Mouse (Mus musculus): ENCODE measurements around the gene Pik3cb. TPM values are rescaled to one million over a fixed set of nuclear protein-coding genes. Genes with fewer than 3 reads are reported as not detected.
A peak's percentile ranks its signal among the peaks of the same experiment; 100 is the strongest.

Gene Pik3cb
- polyA plus RNA-seq, 1 experiment from 2014 or later = 1.8 TPM

DNA sequence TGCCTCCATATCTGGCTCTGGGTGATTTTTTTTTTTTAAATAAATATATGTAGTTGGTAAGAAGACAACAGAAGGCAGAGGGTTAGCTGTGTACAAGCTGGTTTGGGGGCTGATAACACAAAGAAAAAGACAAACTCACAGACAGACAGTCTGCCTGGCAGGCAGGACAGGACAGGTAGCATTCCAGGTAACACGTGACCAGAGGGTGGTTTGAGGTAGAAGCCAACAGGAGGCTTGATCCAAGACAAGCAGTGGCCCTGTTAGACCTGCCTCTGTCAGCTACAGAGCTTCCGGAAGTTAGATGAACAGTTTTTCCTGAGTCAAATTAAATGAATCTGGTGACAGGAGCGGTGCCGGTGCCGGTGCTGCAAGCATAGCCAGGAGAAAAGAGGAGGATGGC lies 26.5 kb upstream of the Pik3cb start:
- H3K4me3 ChIP-seq (ENCODE audit: low read depth, low read length) = no peak overlapping the region
- H3K27ac ChIP-seq (ENCODE audit: low read length) = no peak overlapping the region
- no peak for ATAC-seq (ENCODE audit: low read depth)
- no peak overlapping the region for H3K4me2 ChIP-seq (ENCODE audit: low read depth, low read length)
- H3K9me3 ChIP-seq (replicated peaks; ENCODE audit: control insufficient read depth, low read length) = no peaks in the 10 kb centered on the region
- no peaks in the 10 kb centered on the region for H3K36me3 ChIP-seq (ENCODE audit: control insufficient read depth, insufficient read depth)
- H3K27me3 ChIP-seq (ENCODE audit: control insufficient read depth, insufficient read depth, low read depth, low read length) = no peaks in the 10 kb centered on the region; the same call in 1 of the 2 replicates
- no peak overlapping the region for H3K9ac ChIP-seq (ENCODE audit: low read depth, low read length)
- WGBS (ENCODE audit: insufficient replicate concordance) = 65% methylated on average over 5 of the region's 5 CpGs
- H3K4me1 ChIP-seq (ENCODE audit: control insufficient read depth, low read depth, low read length) = peaks cover 7% of the 10 kb centered on the region

DNA sequence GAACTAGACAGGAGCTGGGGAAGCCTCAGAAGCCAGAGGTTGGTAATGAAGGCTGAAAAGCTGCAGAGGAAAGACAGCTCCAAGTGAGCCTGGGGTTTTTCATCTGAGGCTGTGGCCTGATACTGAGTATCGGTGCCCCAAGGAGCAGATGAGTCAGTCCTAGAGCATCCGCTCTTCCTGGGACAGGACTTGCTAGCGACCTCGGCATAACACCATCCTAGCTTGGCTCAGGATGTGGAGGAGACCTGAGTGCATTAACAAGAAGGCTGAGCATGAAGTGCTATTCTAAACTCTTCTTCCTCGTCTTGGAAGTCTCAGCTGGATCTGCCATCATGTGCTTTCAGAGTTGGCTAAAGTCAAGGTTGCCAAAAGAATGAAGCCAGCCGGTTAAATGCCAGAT lies 25.5 kb upstream of the Pik3cb start:
- Histone ChIP-seq H3K4me2 (ENCODE audit: low read depth, low read length) (no peak overlapping the region), H3K27ac (ENCODE audit: low read length) (no peak overlapping the region), H3K36me3 (ENCODE audit: control insufficient read depth, insufficient read depth) (no peaks in the 10 kb centered on the region), H3K9ac (ENCODE audit: low read depth, low read length) (no peak overlapping the region), H3K9me3 (replicated peaks; ENCODE audit: control insufficient read depth, low read length) (no peaks in the 10 kb centered on the region), H3K4me3 (ENCODE audit: low read depth, low read length) (no peak overlapping the region), H3K4me1 (ENCODE audit: control insufficient read depth, low read depth, low read length) (peaks cover 9% of the 10 kb centered on the region), H3K27me3 (ENCODE audit: control insufficient read depth, insufficient read depth, low read depth, low read length) (no peaks in the 10 kb centered on the region; the same call in 1 of the 2 replicates)
- 58% methylated on average over 6 of the region's 6 CpGs for WGBS (ENCODE audit: insufficient replicate concordance)
- ATAC-seq (ENCODE audit: low read depth) = no peak

DNA sequence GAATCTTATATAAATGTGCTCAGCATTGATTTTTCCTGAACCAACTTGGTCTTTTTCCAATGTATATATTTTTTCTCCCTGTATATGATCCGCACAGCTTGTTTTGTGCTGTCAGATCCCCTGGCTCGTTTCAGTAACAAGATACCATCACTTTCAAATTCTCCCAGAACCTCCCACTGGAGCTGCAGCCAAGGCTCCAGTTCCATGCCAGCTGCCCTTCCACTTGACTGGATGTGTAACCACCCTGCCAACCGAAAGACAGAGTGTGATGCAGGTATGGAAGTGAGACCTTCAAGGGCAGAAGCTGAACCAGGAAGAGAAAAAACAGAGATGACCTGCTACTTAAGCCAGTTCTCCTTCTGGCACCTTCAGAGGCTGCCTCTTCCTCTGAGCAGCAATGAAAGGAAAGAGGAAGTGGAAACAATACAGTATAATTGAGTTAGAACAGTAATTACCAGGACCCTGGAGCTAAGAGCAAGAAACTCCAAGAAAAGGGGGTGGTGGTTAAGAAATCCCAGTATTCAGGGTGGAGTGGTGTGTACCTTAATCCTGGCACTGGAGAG lies 24.3 kb upstream of the Pik3cb start:
- no peaks in the 10 kb centered on the region for H3K9me3 ChIP-seq (replicated peaks; ENCODE audit: control insufficient read depth, low read length)
- peaks cover 21% of the 10 kb centered on the region for H3K4me1 ChIP-seq (ENCODE audit: control insufficient read depth, low read depth, low read length)
- 35% methylated on average over 3 of the region's 3 CpGs for WGBS (ENCODE audit: insufficient replicate concordance)
- no peaks in the 10 kb centered on the region; the same call in 1 of the 2 replicates for H3K27me3 ChIP-seq (ENCODE audit: control insufficient read depth, insufficient read depth, low read depth, low read length)
- no peak for ATAC-seq (ENCODE audit: low read depth)
- no peaks in the 10 kb centered on the region for H3K36me3 ChIP-seq (ENCODE audit: control insufficient read depth, insufficient read depth)
- peak overlapping the region; percentile 40; the same call in 1 of the 2 replicates for H3K27ac ChIP-seq (ENCODE audit: low read length)
- H3K9ac ChIP-seq (ENCODE audit: low read depth, low read length) = no peak overlapping the region
- H3K4me2 ChIP-seq (ENCODE audit: low read depth, low read length) = no peak overlapping the region
- no peak overlapping the region for H3K4me3 ChIP-seq (ENCODE audit: low read depth, low read length)

DNA sequence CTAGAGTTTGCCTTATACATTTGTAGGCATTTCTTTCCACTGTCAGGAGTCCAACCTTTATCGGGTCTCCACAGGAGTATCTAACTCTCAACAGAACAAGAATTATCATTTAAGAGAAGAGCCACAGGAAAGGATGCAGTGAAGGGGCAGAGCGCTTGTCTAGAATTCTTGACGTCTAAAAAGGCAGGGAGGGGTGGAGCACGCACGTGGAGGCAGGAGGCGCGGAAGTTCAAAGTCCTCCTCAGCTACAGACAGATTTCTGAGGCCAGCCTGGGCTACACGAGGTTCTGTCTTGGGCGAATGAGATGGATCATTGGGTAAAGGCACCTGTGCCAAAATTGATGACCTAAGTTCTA lies 23.7 kb upstream of the Pik3cb start:
- Histone ChIP-seq H3K4me3 (ENCODE audit: low read depth, low read length) (no peak overlapping the region), H3K4me1 (ENCODE audit: control insufficient read depth, low read depth, low read length) (peaks cover 22% of the 10 kb centered on the region), H3K36me3 (ENCODE audit: control insufficient read depth, insufficient read depth) (no peaks in the 10 kb centered on the region), H3K27me3 (ENCODE audit: control insufficient read depth, insufficient read depth, low read depth, low read length) (no peaks in the 10 kb centered on the region; the same call in 1 of the 2 replicates), H3K9ac (ENCODE audit: low read depth, low read length) (no peak overlapping the region), H3K9me3 (replicated peaks; ENCODE audit: control insufficient read depth, low read length) (no peaks in the 10 kb centered on the region), H3K27ac (ENCODE audit: low read length) (no peak overlapping the region), H3K4me2 (ENCODE audit: low read depth, low read length) (no peak overlapping the region)
- ATAC-seq (ENCODE audit: low read depth) = peak; percentile 50; the same call in 1 of the 2 replicates
- WGBS (ENCODE audit: insufficient replicate concordance) = 33% methylated on average over 9 of the region's 9 CpGs

DNA sequence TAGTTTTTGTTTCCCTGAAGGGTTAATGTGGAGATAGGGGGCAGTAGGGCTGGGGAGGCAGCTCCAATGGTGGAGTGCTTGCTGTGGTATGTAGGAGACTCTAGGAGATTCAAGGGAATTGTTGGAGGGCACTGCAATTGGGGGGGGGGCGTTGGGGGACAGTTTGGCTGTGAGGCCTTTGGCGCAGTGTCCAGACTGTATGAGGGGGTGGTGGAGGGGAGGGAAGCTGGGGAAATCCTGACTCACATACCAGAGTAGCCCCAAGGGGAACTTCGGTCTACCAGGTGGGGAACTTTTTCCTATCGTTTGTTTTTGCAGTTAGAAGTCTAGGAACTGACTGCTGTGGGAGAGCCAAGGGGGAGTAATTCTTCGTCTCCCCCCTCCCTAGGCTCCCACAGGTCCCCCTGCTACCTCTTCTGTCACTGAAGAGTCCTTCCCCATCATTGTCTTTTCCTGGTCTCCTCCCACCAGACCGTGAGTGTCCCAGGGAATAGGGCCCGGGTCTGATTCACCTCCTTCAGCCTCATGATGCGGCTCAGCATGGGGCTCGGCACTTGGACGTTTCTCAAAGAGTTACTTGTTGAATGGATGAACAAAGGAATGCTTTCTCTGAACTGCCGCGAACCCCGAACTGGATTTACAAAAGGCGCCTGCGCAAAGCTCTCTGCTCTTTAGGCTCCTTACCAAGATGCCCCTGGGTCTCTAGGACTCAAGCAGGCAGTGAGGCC lies 23.2 kb upstream of the Pik3cb start:
- Histone ChIP-seq H3K9me3 (replicated peaks; ENCODE audit: control insufficient read depth, low read length) (no peaks in the 10 kb centered on the region), H3K9ac (ENCODE audit: low read depth, low read length) (no peak overlapping the region), H3K4me3 (ENCODE audit: low read depth, low read length) (no peak overlapping the region), H3K27me3 (ENCODE audit: control insufficient read depth, insufficient read depth, low read depth, low read length) (no peaks in the 10 kb centered on the region; the same call in 1 of the 2 replicates), H3K4me1 (ENCODE audit: control insufficient read depth, low read depth, low read length) (peaks cover 25% of the 10 kb centered on the region), H3K36me3 (ENCODE audit: control insufficient read depth, insufficient read depth) (no peaks in the 10 kb centered on the region), H3K4me2 (ENCODE audit: low read depth, low read length) (no peak overlapping the region), H3K27ac (ENCODE audit: low read length) (no peak overlapping the region)
- WGBS (ENCODE audit: insufficient replicate concordance) = 53% methylated on average over 15 of the region's 15 CpGs
- ATAC-seq (ENCODE audit: low read depth) = no peak

DNA sequence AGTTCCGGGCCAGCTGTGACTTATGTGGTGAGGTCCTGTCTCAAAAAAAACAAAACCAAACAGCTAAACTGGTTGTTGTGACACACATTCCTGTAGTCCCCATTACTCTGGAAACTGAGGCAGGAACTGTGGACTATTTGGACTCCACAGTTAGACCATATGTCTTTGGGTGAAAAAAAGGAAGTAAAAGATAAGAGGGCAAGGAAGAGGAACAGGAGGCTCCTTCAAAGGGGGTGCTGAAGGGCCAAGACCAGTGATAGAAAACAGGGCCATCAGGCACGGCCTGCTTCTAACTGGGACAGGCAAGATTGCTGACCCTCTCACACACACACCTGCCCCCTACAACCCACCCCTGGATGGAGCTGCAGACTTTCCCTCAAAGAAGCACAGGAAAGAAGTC lies 22.4 kb upstream of the Pik3cb start:
- Histone ChIP-seq H3K27me3 (ENCODE audit: control insufficient read depth, insufficient read depth, low read depth, low read length) (no peaks in the 10 kb centered on the region; the same call in 1 of the 2 replicates), H3K9me3 (replicated peaks; ENCODE audit: control insufficient read depth, low read length) (no peaks in the 10 kb centered on the region), H3K4me2 (ENCODE audit: low read depth, low read length) (no peak overlapping the region), H3K27ac (ENCODE audit: low read length) (no peak overlapping the region), H3K9ac (ENCODE audit: low read depth, low read length) (no peak overlapping the region), H3K36me3 (ENCODE audit: control insufficient read depth, insufficient read depth) (no peaks in the 10 kb centered on the region), H3K4me1 (ENCODE audit: control insufficient read depth, low read depth, low read length) (peaks cover 32% of the 10 kb centered on the region), H3K4me3 (ENCODE audit: low read depth, low read length) (no peak overlapping the region)
- WGBS (ENCODE audit: insufficient replicate concordance) = 57% methylated on average over 2 of the region's 2 CpGs
- no peak for ATAC-seq (ENCODE audit: low read depth)

DNA sequence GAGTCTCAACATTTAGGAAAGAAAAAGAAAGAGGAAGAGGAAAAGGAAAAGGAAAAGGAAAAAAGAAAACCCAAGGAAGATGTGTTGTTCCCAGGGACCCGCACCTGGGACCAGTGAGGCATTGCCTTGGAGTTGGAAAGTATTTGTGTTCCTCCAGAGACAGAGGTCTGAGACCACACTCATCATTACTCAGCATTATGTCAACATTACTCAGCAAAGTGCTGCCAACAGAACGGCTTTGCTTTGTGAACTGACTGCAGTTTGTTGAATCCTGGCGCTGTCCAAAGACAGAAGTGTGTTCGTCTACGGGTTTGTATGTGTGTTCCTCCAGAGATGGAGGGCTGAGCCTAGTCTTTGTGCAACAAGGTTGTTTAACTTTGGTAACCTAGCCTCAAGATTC lies 20.4 kb upstream of the Pik3cb start:
- peaks cover 32% of the 10 kb centered on the region for H3K4me1 ChIP-seq (ENCODE audit: control insufficient read depth, low read depth, low read length)
- 0 out of 2 replicates have a peak, but pooled peaks have one; percentile 41 for ATAC-seq (ENCODE audit: low read depth)
- no peaks in the 10 kb centered on the region for H3K36me3 ChIP-seq (ENCODE audit: control insufficient read depth, insufficient read depth)
- no peak overlapping the region for H3K9ac ChIP-seq (ENCODE audit: low read depth, low read length)
- H3K9me3 ChIP-seq (replicated peaks; ENCODE audit: control insufficient read depth, low read length) = no peaks in the 10 kb centered on the region
- no peak overlapping the region for H3K27ac ChIP-seq (ENCODE audit: low read length)
- H3K27me3 ChIP-seq (ENCODE audit: control insufficient read depth, insufficient read depth, low read depth, low read length) = no peaks in the 10 kb centered on the region; the same call in 1 of the 2 replicates
- 59% methylated on average over 5 of the region's 5 CpGs for WGBS (ENCODE audit: insufficient replicate concordance)
- no peak overlapping the region for H3K4me3 ChIP-seq (ENCODE audit: low read depth, low read length)
- no peak overlapping the region for H3K4me2 ChIP-seq (ENCODE audit: low read depth, low read length)

DNA sequence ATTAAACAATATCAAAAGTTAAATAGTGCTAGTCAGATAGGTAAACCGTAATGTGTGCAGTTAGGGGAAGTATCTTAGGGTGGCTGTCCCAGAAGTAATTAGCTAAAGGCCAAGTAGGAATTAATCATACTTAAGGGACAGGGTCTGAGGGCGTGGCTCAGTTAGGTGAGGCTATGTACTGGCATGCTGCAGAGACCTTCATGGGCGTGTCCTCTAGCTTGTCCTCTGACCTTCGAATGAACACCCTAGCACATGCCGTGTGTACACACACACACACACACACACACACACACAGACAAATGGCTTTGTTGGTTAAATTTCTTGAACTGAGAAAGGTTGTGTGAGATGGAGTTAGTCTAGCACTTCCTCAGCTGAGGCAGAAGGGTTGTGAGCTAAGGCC lies 19.5 kb upstream of the Pik3cb start:
- Histone ChIP-seq H3K27ac (ENCODE audit: low read length) (no peak overlapping the region), H3K36me3 (ENCODE audit: control insufficient read depth, insufficient read depth) (no peaks in the 10 kb centered on the region), H3K4me3 (ENCODE audit: low read depth, low read length) (no peak overlapping the region), H3K4me1 (ENCODE audit: control insufficient read depth, low read depth, low read length) (peaks cover 32% of the 10 kb centered on the region), H3K9ac (ENCODE audit: low read depth, low read length) (no peak overlapping the region), H3K9me3 (replicated peaks; ENCODE audit: control insufficient read depth, low read length) (no peaks in the 10 kb centered on the region), H3K27me3 (ENCODE audit: control insufficient read depth, insufficient read depth, low read depth, low read length) (no peaks in the 10 kb centered on the region; the same call in 1 of the 2 replicates), H3K4me2 (ENCODE audit: low read depth, low read length) (no peak overlapping the region)
- 53% methylated on average over 5 of the region's 5 CpGs for WGBS (ENCODE audit: insufficient replicate concordance)
- peak; percentile 47; the same call in 1 of the 2 replicates for ATAC-seq (ENCODE audit: low read depth)

DNA sequence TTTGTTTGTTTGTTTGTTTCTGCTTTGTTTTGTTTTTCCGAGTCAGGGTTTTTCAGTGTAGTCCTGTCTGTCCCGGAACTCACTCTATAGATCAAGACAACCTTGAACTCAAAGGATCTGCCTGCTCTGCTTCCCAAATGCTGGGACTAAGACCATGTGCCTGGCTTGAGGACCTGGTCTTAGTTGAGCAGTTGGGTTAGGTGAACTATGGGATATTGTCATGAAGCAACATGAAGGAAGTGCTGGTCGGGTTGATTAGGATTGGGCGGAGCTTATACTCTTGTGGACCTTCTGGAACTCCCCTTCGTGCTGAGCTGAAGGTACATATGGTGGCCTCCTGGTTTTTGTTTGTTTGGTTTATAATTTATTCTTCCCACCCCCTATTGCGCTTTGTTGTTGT lies 18.3 kb upstream of the Pik3cb start:
- Histone ChIP-seq H3K9ac (ENCODE audit: low read depth, low read length) (no peak overlapping the region), H3K9me3 (replicated peaks; ENCODE audit: control insufficient read depth, low read length) (no peaks in the 10 kb centered on the region), H3K27me3 (ENCODE audit: control insufficient read depth, insufficient read depth, low read depth, low read length) (no peaks in the 10 kb centered on the region), H3K4me3 (ENCODE audit: low read depth, low read length) (no peak overlapping the region), H3K4me2 (ENCODE audit: low read depth, low read length) (no peak overlapping the region), H3K4me1 (ENCODE audit: control insufficient read depth, low read depth, low read length) (peaks cover 26% of the 10 kb centered on the region), H3K27ac (ENCODE audit: low read length) (no peak overlapping the region), H3K36me3 (ENCODE audit: control insufficient read depth, insufficient read depth) (no peaks in the 10 kb centered on the region)
- 0 out of 2 replicates have a peak, but pooled peaks have one; percentile 23 for ATAC-seq (ENCODE audit: low read depth)
- 56% methylated on average over 6 of the region's 6 CpGs for WGBS (ENCODE audit: insufficient replicate concordance)

Data from liver, embryonic 16.5 days (tissue).